Mouse (Mus musculus) retina, embryonic 14.5 days (tissue): ENCODE data around the gene Abcf2.

Source experiments
- DNase-seq: peaks from one replicate; pipeline ENCODE4 v3.0.0-alpha.2; 2015; ENCODE audit warnings: low spot score

Gene Abcf2

GRCm38 (mm10) chr5:24601911-24602750, 24.9 kb upstream of the Abcf2 start:
- DNase-seq: peak; percentile 81

- DNase-seq: peak; percentile 33
These were observed 24.0 kb upstream of the Abcf2 start for GRCm38 (mm10) chr5:24601071-24601835.

- no peak for DNase-seq
These were observed 23.0 kb upstream of the Abcf2 start for GRCm38 (mm10) chr5:24600236-24600635.

- DNase-seq: no peak
These were observed 21.9 kb upstream of the Abcf2 start for GRCm38 (mm10) chr5:24599137-24599536.

GRCm38 (mm10) chr5:24598570-24599006, 21.3 kb upstream of the Abcf2 start:
- peak; percentile 70 for DNase-seq

- DNase-seq: no peak
These were observed 20.8 kb upstream of the Abcf2 start for GRCm38 (mm10) chr5:24597901-24598569.

GRCm38 (mm10) chr5:24597221-24597728, 20.0 kb upstream of the Abcf2 start:
- peak; percentile 96 for DNase-seq

- DNase-seq: no peak
These were observed 19.4 kb upstream of the Abcf2 start for GRCm38 (mm10) chr5:24596519-24597171.

GRCm38 (mm10) chr5:24595786-24596380, 18.6 kb upstream of the Abcf2 start:
- DNase-seq: no peak

- DNase-seq: no peak
These were observed 18.0 kb upstream of the Abcf2 start for GRCm38 (mm10) chr5:24595261-24595660.

- DNase-seq: no peak
These were observed 17.1 kb upstream of the Abcf2 start for GRCm38 (mm10) chr5:24594346-24594745.

GRCm38 (mm10) chr5:24593928-24594327, 16.7 kb upstream of the Abcf2 start:
- DNase-seq: no peak

GRCm38 (mm10) chr5:24593230-24593629, 16.0 kb upstream of the Abcf2 start:
- DNase-seq: no peak

- no peak for DNase-seq
These were observed 15.3 kb upstream of the Abcf2 start for GRCm38 (mm10) chr5:24592471-24593160.

- no peak for DNase-seq
These were observed 14.7 kb upstream of the Abcf2 start for GRCm38 (mm10) chr5:24591796-24592470.

- DNase-seq: no peak
These were observed 14.0 kb upstream of the Abcf2 start for GRCm38 (mm10) chr5:24591268-24591721.

- no peak for DNase-seq
These were observed 12.5 kb upstream of the Abcf2 start for GRCm38 (mm10) chr5:24589511-24590500.

GRCm38 (mm10) chr5:24587200-24587577, 9.9 kb upstream of the Abcf2 start:
- DNase-seq: no peak
